Mouse (Mus musculus) embryonic fibroblast, embryonic 13.5 days (primary cell): ENCODE results near the gene Pnkd.

Experiments
- CTCF ChIP-seq: IDR thresholded peaks from 2 replicates; pipeline ENCODE4 v1.5.1; 2011; ENCODE audit warnings: mild to moderate bottlenecking, control low read depth, low read length, moderate library complexity, borderline replicate concordance; ENCODE audit not compliant: insufficient read depth
- POLR2A ChIP-seq: IDR thresholded peaks from 2 replicates; pipeline ENCODE4 v1.6.1; 2011; ENCODE audit warnings: low read depth, mild to moderate bottlenecking, control low read depth, low read length, moderate library complexity

- TF ChIP-seq CTCF (no peak), POLR2A (no peak)
Measured at GRCm38 (mm10) chr1:74292331-74293020, 7.7 kb downstream of the Pnkd start.
